Mouse (Mus musculus) spleen, adult 12 weeks (tissue): ENCODE results near the gene Npcd.
A peak's percentile ranks its signal among the peaks of the same experiment; 100 is the strongest.

Experiments
- DNase-seq: peaks from one replicate; pipeline ENCODE4 v3.0.0; 2022; ENCODE audit warnings: low spot score

Npcd gene

GRCm38 (mm10) chr15:79834130-79834880 is at the start of gene Npcd, which contains the start of gene Cbx6:
Gene Npcd (minus strand): TSS chr15:79834237.
Gene Cbx6 (minus strand): TSS chr15:79834688.
- peak; percentile 72 for DNase-seq

GRCm38 (mm10) chr15:79883352-79883822 is 49.4 kb upstream of the Npcd start:
- peak; percentile 86 for DNase-seq

- no peak for DNase-seq
These were observed 48.7 kb upstream of the Npcd start for GRCm38 (mm10) chr15:79882623-79883267.

- no peak for DNase-seq
These were observed 46.4 kb upstream of the Npcd start for GRCm38 (mm10) chr15:79880477-79880876.

GRCm38 (mm10) chr15:79879319-79879718 is 45.3 kb upstream of the Npcd start:
- no peak for DNase-seq

- DNase-seq, result no peak
These were observed 44.7 kb upstream of the Npcd start for GRCm38 (mm10) chr15:79878725-79879136.

GRCm38 (mm10) chr15:79875261-79875995 is 41.4 kb upstream of the Npcd start:
- DNase-seq, result no peak

- no peak for DNase-seq
These were observed 40.0 kb upstream of the Npcd start for GRCm38 (mm10) chr15:79873995-79874394.

- DNase-seq, result no peak
These were observed 39.5 kb upstream of the Npcd start for GRCm38 (mm10) chr15:79873545-79873944.

- DNase-seq, result no peak
These were observed 33.4 kb upstream of the Npcd start for GRCm38 (mm10) chr15:79867260-79868002.

GRCm38 (mm10) chr15:79859821-79860220 is 25.8 kb upstream of the Npcd start:
- no peak for DNase-seq

- DNase-seq, result no peak
These were observed 24.9 kb upstream of the Npcd start for GRCm38 (mm10) chr15:79858979-79859378.

- no peak for DNase-seq
These were observed 16.1 kb upstream of the Npcd start for GRCm38 (mm10) chr15:79850143-79850542.

GRCm38 (mm10) chr15:79847100-79847499 is 13.1 kb upstream of the Npcd start:
- DNase-seq, result no peak

GRCm38 (mm10) chr15:79845986-79846385 is 11.9 kb upstream of the Npcd start:
- no peak for DNase-seq

- DNase-seq, result no peak
These were observed 8.9 kb upstream of the Npcd start for GRCm38 (mm10) chr15:79842985-79843384.

- no peak for DNase-seq
These were observed 6.2 kb upstream of the Npcd start for GRCm38 (mm10) chr15:79840281-79840680.

GRCm38 (mm10) chr15:79834881-79835260 is 834 bp upstream of the Npcd start:
- DNase-seq, result no peak

GRCm38 (mm10) chr15:79833251-79834050 is 586 bp downstream of the Npcd start:
- no peak for DNase-seq

GRCm38 (mm10) chr15:79832064-79832900 is 1.8 kb downstream of the Npcd start:
- peak; percentile 64 for DNase-seq
